Mouse (Mus musculus) midbrain, embryonic 10.5 days (tissue): ENCODE measurements around the gene Astn2. TPM values are rescaled to one million over a fixed set of nuclear protein-coding genes. Genes with fewer than 3 reads are reported as not detected.

ENCODE experiments used
- DNase-seq: peaks from one replicate; pipeline ENCODE4 v3.0.0-alpha.2; 2017; ENCODE audit warnings: low spot score
- H3K27ac ChIP-seq: fragments of 300-500 bp; sonication (generic); replicated peaks from 2 replicates; pipeline ENCODE4 v1.5.1; 2016; ENCODE audit warnings: mild to moderate bottlenecking
- H3K27me3 ChIP-seq: fragments of 300-500 bp; sonication (generic); 2 replicates; pipeline ENCODE4 v1.6.1; 2016; ENCODE audit warnings: low read depth, mild to moderate bottlenecking; ENCODE audit not compliant: poor library complexity, severe bottlenecking
- H3K36me3 ChIP-seq: fragments of 300-500 bp; sonication (generic); 2 replicates; pipeline ENCODE4 v1.6.1; 2016; ENCODE audit warnings: mild to moderate bottlenecking, moderate library complexity
- H3K4me1 ChIP-seq: fragments of 300-500 bp; sonication (generic); 2 replicates; pipeline ENCODE4 v1.6.1; 2016
- H3K4me3 ChIP-seq: fragments of 300-500 bp; sonication (generic); 2 replicates; pipeline ENCODE4 v1.5.1; 2016; ENCODE audit warnings: mild to moderate bottlenecking, moderate library complexity
- H3K9me3 ChIP-seq: fragments of 300-500 bp; sonication (generic); replicated peaks from 2 replicates; pipeline ENCODE4 v1.6.1; 2016; ENCODE audit warnings: mild to moderate bottlenecking
- WGBS: fragments of 180-500 bp; shearing (Covaris S2); methylation state at CpG from one replicate; pipeline ENCODE4 v1.1.7; 2016; 5-methylcytosine and 5-hydroxymethylcytosine counted together
- polyA plus RNA-seq: library from polyadenylated mRNA; unstranded; fragments of >200 nt; fragmentation: Nextera tagmentation; extraction: Ambion mirVana; gene quantifications from 2 replicates; pipeline ENCODE4 v1.2.1, GENCODE M21; 2016

The Astn2 gene
- polyA plus RNA-seq, 1 experiment from 2014 or later: 0.32 TPM

GRCm38 (mm10) chr4:65744088-65744610, 660.3 kb downstream of the Astn2 start:
- peaks cover 5% of the 10 kb centered on the region; the same call in 1 of the 2 replicates for H3K4me1 ChIP-seq
- H3K9me3 ChIP-seq: no peaks in the 10 kb centered on the region
- 75% methylated on average over 5 of the region's 5 CpGs for WGBS
- no peak overlapping the region for H3K27ac ChIP-seq
- no peak overlapping the region for H3K4me3 ChIP-seq
- no peak for DNase-seq
- H3K36me3 ChIP-seq: no peaks in the 10 kb centered on the region
- no peaks in the 10 kb centered on the region for H3K27me3 ChIP-seq

- no peak for DNase-seq
- H3K9me3 ChIP-seq: no peaks in the 10 kb centered on the region
Observed at GRCm38 (mm10) chr4:65743160-65743691, 661.2 kb downstream of the Astn2 start.

GRCm38 (mm10) chr4:65724414-65724813, 680.0 kb downstream of the Astn2 start:
- H3K27ac ChIP-seq: no peak overlapping the region
- WGBS: 73% methylated on average over 6 of the region's 6 CpGs
- no peaks in the 10 kb centered on the region for H3K4me1 ChIP-seq
- no peaks in the 10 kb centered on the region for H3K27me3 ChIP-seq
- H3K36me3 ChIP-seq: no peaks in the 10 kb centered on the region
- no peak overlapping the region for H3K4me3 ChIP-seq
- no peak for DNase-seq
- H3K9me3 ChIP-seq: no peaks in the 10 kb centered on the region

More at GRCm38 (mm10) chr4:65743160-65743691, 661.2 kb downstream of the Astn2 start:
- Histone ChIP-seq H3K27me3 (no peaks in the 10 kb centered on the region), H3K4me1 (peaks cover 5% of the 10 kb centered on the region; the same call in 1 of the 2 replicates), H3K4me3 (no peak overlapping the region), H3K36me3 (no peaks in the 10 kb centered on the region), H3K27ac (no peak overlapping the region)

GRCm38 (mm10) chr4:65719610-65720009, 684.8 kb downstream of the Astn2 start:
- no peaks in the 10 kb centered on the region for H3K27me3 ChIP-seq
- no peak overlapping the region for H3K4me3 ChIP-seq
- DNase-seq: no peak
- H3K9me3 ChIP-seq: no peaks in the 10 kb centered on the region
- no peaks in the 10 kb centered on the region for H3K4me1 ChIP-seq
- H3K27ac ChIP-seq: no peak overlapping the region
- 90% methylated on average over 2 of the region's 2 CpGs for WGBS
- H3K36me3 ChIP-seq: no peaks in the 10 kb centered on the region

GRCm38 (mm10) chr4:65717899-65718298, 686.5 kb downstream of the Astn2 start:
- no peaks in the 10 kb centered on the region for H3K36me3 ChIP-seq

GRCm38 (mm10) chr4:65716086-65716485, 688.3 kb downstream of the Astn2 start:
- WGBS: 92% methylated on average over 2 of the region's 2 CpGs
- DNase-seq: no peak
- Histone ChIP-seq H3K27ac (no peak overlapping the region), H3K36me3 (no peaks in the 10 kb centered on the region), H3K4me3 (no peak overlapping the region), H3K4me1 (no peaks in the 10 kb centered on the region), H3K9me3 (no peaks in the 10 kb centered on the region), H3K27me3 (no peaks in the 10 kb centered on the region)

More at GRCm38 (mm10) chr4:65717899-65718298, 686.5 kb downstream of the Astn2 start:
- Histone ChIP-seq H3K27ac (no peak overlapping the region), H3K4me1 (no peaks in the 10 kb centered on the region), H3K27me3 (no peaks in the 10 kb centered on the region), H3K9me3 (no peaks in the 10 kb centered on the region), H3K4me3 (no peak overlapping the region)
- WGBS: 83% methylated on average over 1 of the region's 1 CpGs
- no peak for DNase-seq

GRCm38 (mm10) chr4:65711678-65712077, 692.7 kb downstream of the Astn2 start:
- Histone ChIP-seq H3K27me3 (no peaks in the 10 kb centered on the region), H3K27ac (no peak overlapping the region), H3K36me3 (no peaks in the 10 kb centered on the region), H3K4me3 (no peak overlapping the region), H3K9me3 (no peaks in the 10 kb centered on the region), H3K4me1 (no peaks in the 10 kb centered on the region)
- 95% methylated on average over 2 of the region's 2 CpGs for WGBS
- DNase-seq: no peak

GRCm38 (mm10) chr4:65710623-65711022, 693.8 kb downstream of the Astn2 start:
- Histone ChIP-seq H3K4me1 (no peaks in the 10 kb centered on the region), H3K4me3 (no peak overlapping the region), H3K36me3 (no peaks in the 10 kb centered on the region), H3K27ac (no peak overlapping the region), H3K27me3 (no peaks in the 10 kb centered on the region), H3K9me3 (no peaks in the 10 kb centered on the region)
- DNase-seq: no peak

- Histone ChIP-seq H3K9me3 (no peaks in the 10 kb centered on the region), H3K4me3 (no peak overlapping the region), H3K36me3 (no peaks in the 10 kb centered on the region), H3K27me3 (no peaks in the 10 kb centered on the region), H3K27ac (no peak overlapping the region), H3K4me1 (peaks cover 5% of the 10 kb centered on the region)
- 82% methylated on average over 4 of the region's 4 CpGs for WGBS
- DNase-seq: no peak
Observed at GRCm38 (mm10) chr4:65701848-65702247, 702.6 kb downstream of the Astn2 start.

GRCm38 (mm10) chr4:65699743-65700361, 704.6 kb downstream of the Astn2 start:
- WGBS: 75% methylated on average over 8 of the region's 8 CpGs
- peaks cover 5% of the 10 kb centered on the region for H3K4me1 ChIP-seq

GRCm38 (mm10) chr4:65695241-65695640, 709.2 kb downstream of the Astn2 start:
- DNase-seq: no peak
- Histone ChIP-seq H3K27ac (no peak overlapping the region), H3K4me1 (peaks cover 4% of the 10 kb centered on the region), H3K9me3 (no peaks in the 10 kb centered on the region), H3K36me3 (no peaks in the 10 kb centered on the region), H3K4me3 (no peak overlapping the region), H3K27me3 (no peaks in the 10 kb centered on the region)
- 87% methylated on average over 5 of the region's 5 CpGs for WGBS

More at GRCm38 (mm10) chr4:65699743-65700361, 704.6 kb downstream of the Astn2 start:
- H3K36me3 ChIP-seq: no peaks in the 10 kb centered on the region
- H3K9me3 ChIP-seq: no peaks in the 10 kb centered on the region
- no peaks in the 10 kb centered on the region for H3K27me3 ChIP-seq
- DNase-seq: no peak
- no peak overlapping the region for H3K4me3 ChIP-seq
- no peak overlapping the region for H3K27ac ChIP-seq

- 87% methylated on average over 5 of the region's 5 CpGs for WGBS
- Histone ChIP-seq H3K4me1 (no peaks in the 10 kb centered on the region), H3K36me3 (no peaks in the 10 kb centered on the region), H3K27ac (no peak overlapping the region), H3K4me3 (no peak overlapping the region), H3K9me3 (no peaks in the 10 kb centered on the region), H3K27me3 (no peaks in the 10 kb centered on the region)
- DNase-seq: no peak
Observed at GRCm38 (mm10) chr4:65694011-65694410, 710.4 kb downstream of the Astn2 start.

GRCm38 (mm10) chr4:65687006-65687723, 717.2 kb downstream of the Astn2 start:
- 31% methylated on average over 1 of the region's 1 CpGs for WGBS
- no peaks in the 10 kb centered on the region for H3K36me3 ChIP-seq
- H3K27me3 ChIP-seq: no peaks in the 10 kb centered on the region
- no peak for DNase-seq
- H3K27ac ChIP-seq: peak overlapping the region; percentile 67
- peaks cover 31% of the 10 kb centered on the region for H3K4me1 ChIP-seq
- no peaks in the 10 kb centered on the region for H3K9me3 ChIP-seq
- no peak overlapping the region for H3K4me3 ChIP-seq
